Mouse (Mus musculus): ENCODE measurements at regions not wholly inside any gene's neighbourhood (a gene's known extent, or its start where the extent isn't known, plus 50 kb on each side); places are given as distances from the start of the nearest gene placed in this dataset.

- DNase-seq (ENCODE audit: inconsistent age in 2 of 2, low spot score in 1 of 2), result no peak
Observed at GRCm38 (mm10) chr14:54185265-54185830, 68.6 kb downstream of the Dad1 start.

GRCm38 (mm10) chr14:54183873-54184272 lies 70.0 kb downstream of the Dad1 start:
- no peak for DNase-seq (ENCODE audit: inconsistent age in 2 of 2, low spot score in 1 of 2)

- no peak for DNase-seq (ENCODE audit: inconsistent age in 2 of 2, low spot score in 1 of 2)
Observed at GRCm38 (mm10) chr14:54182838-54183237, 71.1 kb downstream of the Dad1 start.

DNA sequence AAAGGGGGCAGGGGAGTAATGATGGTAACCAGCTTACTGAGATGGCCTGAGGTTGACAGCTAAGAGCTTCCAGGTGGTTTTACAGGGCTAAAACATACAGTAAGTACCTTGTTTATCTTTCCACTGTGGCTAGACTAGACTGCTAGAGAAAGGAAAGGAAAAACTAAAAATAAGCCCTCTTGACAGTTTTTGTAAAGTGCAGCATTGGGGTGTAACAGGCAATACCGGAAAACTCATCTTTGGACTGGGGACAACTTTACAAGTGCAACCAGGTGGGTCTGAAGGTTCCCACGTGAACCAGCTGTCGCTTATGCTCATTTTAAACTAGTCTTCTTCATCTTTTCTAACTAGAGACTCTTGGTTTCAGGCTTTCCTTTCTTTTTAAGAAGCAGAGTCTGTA lies 72.6 kb downstream of the Dad1 start:
- DNase-seq (ENCODE audit: inconsistent age in 2 of 2, low spot score in 1 of 2), result no peak

DNA sequence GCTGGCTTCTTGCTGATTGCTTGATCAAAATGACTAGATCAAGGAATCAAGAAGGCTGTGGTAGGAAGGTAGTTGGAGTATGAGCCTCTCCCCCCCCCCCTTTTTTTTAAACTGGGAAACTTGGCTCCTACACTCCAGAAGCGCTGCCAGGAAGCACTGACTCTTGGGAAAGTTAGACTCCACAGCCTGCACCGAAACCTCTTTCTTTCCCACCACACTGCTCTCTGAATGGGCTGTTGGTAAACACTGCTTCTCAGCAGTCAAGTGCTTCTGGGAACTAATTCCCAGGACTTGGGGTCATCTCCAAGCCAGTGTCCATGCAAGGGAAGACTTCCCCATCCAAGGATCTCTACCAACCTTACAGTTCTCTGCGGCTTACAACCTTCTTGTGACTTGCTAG lies 73.2 kb downstream of the Dad1 start:
- DNase-seq (ENCODE audit: inconsistent age in 2 of 2, low spot score in 1 of 2), result no peak

- DNase-seq (ENCODE audit: inconsistent age in 2 of 2, low spot score in 1 of 2), result no peak
Observed at GRCm38 (mm10) chr14:54180271-54180670, 73.6 kb downstream of the Dad1 start.

DNA sequence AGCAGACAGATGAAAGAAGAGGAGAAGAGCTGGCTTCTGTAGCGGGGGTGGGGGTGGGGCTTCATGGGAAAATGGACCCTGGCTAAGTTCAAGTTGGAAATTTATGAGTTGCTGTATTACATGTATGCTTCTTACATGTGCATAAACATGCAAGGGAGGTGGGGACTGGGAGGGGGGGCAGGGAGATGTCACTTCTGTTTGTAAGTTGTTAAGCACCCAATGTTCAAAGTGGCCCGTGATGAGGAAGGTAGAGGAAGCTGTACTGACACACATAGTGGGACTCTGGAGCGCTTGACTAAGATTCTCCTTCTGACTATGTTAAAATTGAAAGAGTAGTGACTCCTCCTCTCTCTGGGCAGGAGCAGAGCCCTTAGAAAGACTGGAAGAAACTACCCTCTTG lies 75.0 kb downstream of the Dad1 start:
- DNase-seq (ENCODE audit: inconsistent age in 2 of 2, low spot score in 1 of 2), result no peak

DNA sequence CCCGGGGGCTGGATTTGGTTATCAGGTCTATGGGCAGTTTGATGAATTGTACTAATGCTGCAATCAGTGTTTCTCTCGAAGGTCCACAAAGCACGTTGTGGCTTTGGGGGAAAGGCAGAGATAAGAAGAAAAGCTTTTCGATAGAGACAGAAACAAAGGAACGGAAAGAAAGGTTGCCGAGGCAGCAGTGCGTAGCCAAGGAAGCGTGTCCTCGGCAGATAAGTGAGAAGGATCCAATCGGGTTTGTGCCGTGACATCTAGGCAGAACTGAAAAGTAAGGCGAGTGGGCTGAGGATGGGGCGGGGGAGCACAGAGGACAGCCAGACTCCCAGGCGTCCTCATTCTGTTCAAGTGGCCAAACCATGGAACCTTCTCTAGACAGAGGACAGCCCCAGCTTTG lies 77.4 kb downstream of the Dad1 start:
- no peak for DNase-seq (ENCODE audit: inconsistent age in 2 of 2, low spot score in 1 of 2)

- no peak for DNase-seq (ENCODE audit: inconsistent age in 2 of 2, low spot score in 1 of 2)
Observed at GRCm38 (mm10) chr14:54175476-54175875, 78.4 kb downstream of the Dad1 start.

DNA sequence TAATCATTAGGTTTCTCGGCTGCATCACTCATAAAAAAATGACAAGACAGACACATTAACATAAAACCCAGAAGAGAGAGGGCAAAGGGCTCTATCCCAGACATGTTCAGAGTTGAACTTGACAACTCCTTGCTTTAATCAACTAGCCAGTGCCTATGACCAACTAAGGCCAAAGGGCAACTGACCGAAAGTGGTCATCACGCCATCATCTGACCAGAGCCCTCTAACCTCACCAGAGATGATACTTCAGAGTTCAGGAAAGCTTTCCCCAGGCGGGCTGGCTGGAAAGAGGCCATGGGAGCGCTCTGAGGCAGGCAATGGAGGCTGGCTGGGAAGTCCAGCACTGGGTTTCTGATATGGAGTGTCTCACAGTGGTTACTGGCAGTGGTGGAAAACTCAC lies 80.6 kb downstream of the Dad1 start:
- DNase-seq (ENCODE audit: inconsistent age in 2 of 2, low spot score in 1 of 2), result no peak

DNA sequence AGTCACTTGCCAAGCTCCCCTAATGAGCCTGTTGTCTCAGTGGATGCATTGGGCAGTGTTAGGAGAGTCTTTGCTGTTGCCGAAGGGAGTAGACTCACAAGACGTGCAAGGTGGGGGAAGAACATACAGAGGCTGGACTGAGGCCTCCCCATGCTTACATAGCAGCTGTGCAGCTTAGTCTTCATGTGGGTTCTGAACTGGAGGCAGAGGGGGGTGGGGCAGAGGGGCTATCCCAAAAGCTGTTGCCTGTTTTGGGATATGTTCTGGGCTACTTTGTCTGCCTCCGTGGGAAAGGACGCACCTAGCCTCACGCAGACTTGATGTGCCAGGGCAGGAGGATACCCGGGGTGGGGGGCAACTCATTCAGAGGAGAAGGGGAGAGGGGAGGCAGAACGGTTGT lies 84.7 kb downstream of the Dad1 start:
- DNase-seq (ENCODE audit: inconsistent age in 2 of 2, low spot score in 1 of 2), result no peak

DNA sequence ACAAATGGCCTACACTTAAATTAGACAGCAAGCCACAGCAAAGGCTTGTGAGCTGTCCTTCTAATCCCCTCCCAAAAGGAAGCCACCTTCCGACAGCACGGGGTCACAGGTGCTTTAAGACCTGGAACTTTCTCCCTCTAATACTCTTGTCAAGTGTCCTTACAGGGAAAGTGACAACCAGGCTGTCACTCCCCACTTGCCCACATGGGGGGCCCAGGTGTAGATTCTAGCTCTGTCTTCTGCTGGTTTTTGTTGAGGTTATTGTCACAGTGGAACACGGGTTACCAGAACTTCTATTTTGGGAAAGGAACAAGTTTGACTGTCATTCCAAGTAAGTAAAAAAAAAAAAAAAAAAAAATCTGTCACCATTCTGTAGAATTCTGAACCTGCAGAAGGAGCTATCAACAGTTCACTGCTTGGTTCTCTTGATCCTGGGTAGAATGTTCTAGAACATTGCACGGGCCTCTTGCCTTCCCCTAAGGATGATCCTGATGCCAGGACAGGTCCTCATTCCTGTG lies 85.4 kb downstream of the Dad1 start:
- no peak for DNase-seq (ENCODE audit: inconsistent age in 2 of 2, low spot score in 1 of 2)

GRCm38 (mm10) chr14:54166057-54166456 lies 87.8 kb downstream of the Dad1 start:
- no peak for DNase-seq (ENCODE audit: inconsistent age in 2 of 2, low spot score in 1 of 2)

DNA sequence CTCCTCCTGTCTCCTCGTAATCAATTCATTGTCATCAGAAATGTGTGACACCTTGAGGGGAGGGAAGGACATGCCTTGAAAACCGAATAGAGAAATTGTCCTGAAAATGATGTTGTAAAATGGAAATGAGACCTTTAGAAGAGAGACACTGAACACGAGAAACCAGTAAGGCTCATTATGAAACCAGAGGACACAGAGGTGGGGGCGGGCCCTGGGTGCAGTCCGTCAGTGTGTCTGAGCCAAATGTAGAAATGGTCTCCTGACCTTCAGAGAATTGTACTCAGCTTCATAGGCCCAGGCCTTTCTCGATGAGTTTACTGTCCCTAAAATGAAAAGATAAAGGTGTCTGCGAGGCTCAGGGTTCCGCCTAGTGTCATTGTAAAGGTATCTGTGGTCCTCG lies 89.0 kb downstream of the Dad1 start:
- DNase-seq (ENCODE audit: inconsistent age in 2 of 2, low spot score in 1 of 2), result peak; percentile 35 to 75

GRCm38 (mm10) chr14:54161916-54162315 lies 92.0 kb downstream of the Dad1 start:
- DNase-seq (ENCODE audit: inconsistent age in 2 of 2, low spot score in 1 of 2), result no peak

DNA sequence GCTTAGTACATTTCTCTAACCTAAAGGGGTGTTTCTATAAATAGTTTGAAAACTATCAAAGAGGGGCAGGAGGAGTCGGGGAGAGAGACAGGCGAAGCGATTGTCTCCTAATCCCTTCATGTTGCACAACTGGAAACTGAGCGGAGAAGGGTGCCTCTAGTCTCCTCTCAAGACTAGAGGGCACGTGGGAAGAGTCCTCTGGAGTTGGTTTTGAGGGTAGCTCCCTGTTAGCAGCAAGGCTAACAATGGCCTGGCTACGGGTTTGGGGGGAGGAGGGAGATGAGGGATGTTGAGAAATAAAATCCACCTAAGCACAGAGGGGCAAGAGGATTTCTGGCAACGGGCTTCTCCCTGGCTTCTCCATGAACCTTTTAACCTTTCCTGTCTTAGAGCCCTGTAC lies 92.7 kb downstream of the Dad1 start:
- DNase-seq (ENCODE audit: inconsistent age in 2 of 2, low spot score in 1 of 2), result no peak

DNA sequence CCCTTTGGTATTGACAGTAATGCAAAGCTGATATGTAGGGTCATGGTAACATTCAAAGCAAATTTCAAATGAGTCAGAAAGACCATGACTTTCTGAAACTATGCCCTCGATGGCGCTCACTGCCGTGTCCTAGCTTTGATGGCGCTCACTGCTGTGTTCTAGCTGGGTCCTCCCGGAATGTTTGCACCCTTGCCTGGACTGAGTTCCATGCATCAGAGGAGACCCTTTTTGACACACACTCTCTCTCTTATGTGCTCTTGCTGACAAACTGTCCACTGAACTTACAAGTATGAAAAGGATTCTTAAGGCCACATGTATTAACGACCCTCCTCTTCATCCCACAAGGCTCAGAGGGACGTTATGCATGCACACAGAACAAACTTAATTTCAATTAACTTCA lies 94.1 kb downstream of the Dad1 start:
- no peak for DNase-seq (ENCODE audit: inconsistent age in 2 of 2, low spot score in 1 of 2)

DNA sequence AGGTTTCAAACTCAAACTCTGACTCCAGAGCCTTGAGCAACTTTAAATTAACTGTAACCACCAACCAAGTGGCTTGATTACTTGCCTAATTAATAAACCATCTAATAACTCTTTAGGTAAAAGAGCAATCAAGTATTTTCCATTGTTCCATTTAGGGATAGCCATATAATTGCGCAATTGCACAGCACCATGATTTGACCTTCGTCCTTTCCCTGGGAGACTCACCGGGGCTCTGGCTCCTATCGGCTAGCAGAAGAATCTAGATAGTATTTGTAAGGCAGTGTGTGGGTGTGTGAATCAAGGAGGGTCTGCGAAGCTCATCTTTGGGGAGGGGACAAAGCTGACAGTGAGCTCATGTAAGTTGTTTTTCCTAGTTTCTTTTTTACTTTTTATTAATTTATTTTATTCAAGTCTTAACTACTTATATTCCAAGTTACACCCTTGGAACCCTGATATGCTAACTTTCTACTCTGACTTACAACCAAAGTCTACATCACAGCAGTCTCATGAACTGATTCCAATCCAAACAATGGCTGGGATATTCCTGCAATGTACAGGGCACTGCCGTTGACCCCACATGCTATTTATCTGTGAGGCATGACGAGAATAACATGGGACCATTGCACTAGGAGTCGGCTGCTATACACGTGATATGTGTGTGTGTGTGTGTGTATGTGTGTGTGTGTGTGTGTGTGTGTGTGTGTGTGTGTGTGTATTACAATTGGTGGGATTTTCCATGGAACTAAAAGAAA lies 95.5 kb downstream of the Dad1 start:
- DNase-seq (ENCODE audit: inconsistent age in 2 of 2, low spot score in 1 of 2), result no peak

DNA sequence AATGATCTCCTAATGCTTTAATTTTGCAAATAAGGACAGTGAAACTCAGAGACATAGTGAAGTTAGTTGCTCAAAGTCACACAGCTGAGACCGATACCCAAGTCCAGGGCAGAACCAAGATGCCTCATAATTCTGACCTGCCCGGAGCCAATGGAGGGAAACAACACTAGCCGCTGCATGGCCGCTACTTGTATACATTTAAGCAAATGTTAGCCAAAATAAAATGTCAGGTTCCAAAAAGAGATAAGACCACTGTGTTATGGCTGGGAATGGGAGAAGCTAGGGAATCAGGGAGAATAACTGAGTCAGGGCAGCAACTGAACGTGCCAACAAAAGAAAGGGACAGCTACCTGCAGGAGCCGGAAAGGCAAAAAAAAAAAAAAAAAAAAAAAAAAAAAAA lies 97.4 kb downstream of the Dad1 start:
- no peak for DNase-seq (ENCODE audit: inconsistent age in 2 of 2, low spot score in 1 of 2)

- DNase-seq (ENCODE audit: inconsistent age in 2 of 2, low spot score in 1 of 2), result peak; percentile 71 to 92
Observed at GRCm38 (mm10) chr14:54152485-54153235, 101.2 kb downstream of the Dad1 start.

DNA sequence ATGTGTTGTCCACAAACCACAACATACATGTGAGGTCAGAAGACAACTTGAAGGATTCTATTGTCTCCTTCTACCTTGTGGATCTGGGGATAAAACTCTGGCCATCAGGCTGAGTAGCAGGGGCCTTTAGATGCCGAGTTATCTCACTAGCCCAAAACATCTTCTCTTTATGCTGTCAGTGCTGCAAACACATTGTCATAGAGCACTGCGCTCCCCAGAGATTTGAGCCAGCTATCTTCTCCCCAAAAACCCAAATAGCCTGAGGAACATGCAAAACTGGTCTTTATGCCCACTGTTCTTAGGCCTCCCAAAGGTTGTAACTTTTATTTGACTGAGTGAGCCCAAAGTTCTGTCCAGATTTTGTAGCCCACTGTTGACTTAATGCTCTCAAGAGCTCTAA lies 102.0 kb downstream of the Dad1 start:
- DNase-seq (ENCODE audit: inconsistent age in 2 of 2, low spot score in 1 of 2), result no peak

DNA sequence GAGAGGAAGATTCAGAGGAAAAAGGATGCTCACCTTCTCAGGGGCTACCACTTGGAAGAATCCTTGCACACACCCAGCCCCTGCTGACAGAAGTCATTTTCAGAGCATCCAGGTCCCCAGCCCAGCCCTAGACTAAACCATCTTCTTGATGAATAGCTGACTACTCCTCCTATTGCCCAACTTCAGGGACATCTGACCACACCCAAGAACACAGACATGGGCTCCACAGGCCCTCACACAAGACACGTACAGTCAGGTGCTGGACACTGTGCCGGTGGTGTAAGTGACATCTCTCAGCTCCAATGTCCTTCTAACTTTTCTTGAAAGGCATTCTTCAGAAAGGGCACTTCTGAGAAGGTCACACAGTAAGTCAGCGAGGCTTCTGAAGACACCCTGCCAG lies 102.6 kb downstream of the Dad1 start:
- no peak for DNase-seq (ENCODE audit: inconsistent age in 2 of 2, low spot score in 1 of 2)
